Mouse (Mus musculus): ENCODE data around the gene Cabp2. TPM values are rescaled to one million over a fixed set of nuclear protein-coding genes. Genes with fewer than 3 reads are reported as not detected.

Cabp2 gene
- polyA plus RNA-seq, 1 experiment from 2014 or later = 2.1 TPM

DNA sequence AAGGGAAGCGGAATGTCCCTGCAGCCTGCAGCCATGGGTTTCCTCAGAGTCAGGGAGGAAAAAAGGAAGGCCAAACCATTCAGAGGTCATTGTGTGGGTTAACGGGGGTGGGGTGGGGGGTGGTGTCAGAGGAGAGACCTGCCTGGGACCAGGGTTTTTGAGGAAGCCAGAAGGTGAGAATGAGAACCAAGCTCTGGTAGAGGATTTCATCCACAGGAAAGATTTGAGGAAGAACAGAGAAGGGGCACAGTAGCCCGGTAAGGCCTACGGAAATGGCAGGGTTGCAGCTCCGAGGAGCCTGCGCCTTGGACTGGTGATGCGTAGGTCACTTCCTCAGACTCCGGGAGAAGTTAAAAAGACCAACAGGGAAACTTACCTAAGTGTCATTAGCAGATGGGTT, 10.6 kb upstream of the Cabp2 start:
- 84% methylated on average over 8 of the region's 8 CpGs for WGBS
- Histone ChIP-seq H3K27ac (ENCODE audit: low read length) (no peak overlapping the region), H3K9me3 (ENCODE audit: control insufficient read depth, low read length) (no peaks in the 10 kb centered on the region), H3K4me1 (ENCODE audit: control insufficient read depth, insufficient read depth, low read length) (peaks cover 8% of the 10 kb centered on the region; the same call in 1 of the 2 replicates), H3K9ac (ENCODE audit: low read depth, low read length) (no peak overlapping the region), H3K4me3 (ENCODE audit: low read length) (no peak overlapping the region), H3K36me3 (ENCODE audit: control insufficient read depth, insufficient read depth, low read length) (no peaks in the 10 kb centered on the region), H3K4me2 (ENCODE audit: low read depth, low read length) (no peak overlapping the region), H3K27me3 (replicated peaks; ENCODE audit: control insufficient read depth, insufficient read depth, low read length) (no peaks in the 10 kb centered on the region)
- ATAC-seq = no peak

DNA sequence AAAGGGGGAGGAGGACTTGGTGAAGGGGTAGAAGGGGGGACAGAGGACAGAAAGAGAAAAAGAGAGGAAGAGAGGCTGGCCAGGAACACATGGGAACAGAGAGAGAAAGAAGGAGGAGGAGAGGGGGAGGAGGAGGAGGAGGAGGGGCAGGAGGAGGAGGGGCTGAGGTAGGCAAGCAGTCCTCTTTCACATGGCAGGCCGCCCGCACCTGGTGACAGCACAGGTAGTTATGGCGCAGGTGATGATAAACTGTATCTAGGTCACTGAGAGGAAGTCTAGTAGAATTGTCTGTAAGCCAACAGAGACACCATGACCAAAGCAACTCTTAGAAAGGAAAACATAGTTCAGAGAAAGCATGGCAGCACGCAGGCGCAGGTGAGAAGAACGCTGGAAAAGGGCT, 10.0 kb upstream of the Cabp2 start:
- Histone ChIP-seq H3K9ac (ENCODE audit: low read depth, low read length) (no peak overlapping the region), H3K4me1 (ENCODE audit: control insufficient read depth, insufficient read depth, low read length) (peaks cover 8% of the 10 kb centered on the region; the same call in 1 of the 2 replicates), H3K36me3 (ENCODE audit: control insufficient read depth, insufficient read depth, low read length) (no peaks in the 10 kb centered on the region), H3K4me2 (ENCODE audit: low read depth, low read length) (no peak overlapping the region), H3K27me3 (replicated peaks; ENCODE audit: control insufficient read depth, insufficient read depth, low read length) (no peaks in the 10 kb centered on the region), H3K9me3 (ENCODE audit: control insufficient read depth, low read length) (no peaks in the 10 kb centered on the region), H3K27ac (ENCODE audit: low read length) (no peak overlapping the region), H3K4me3 (ENCODE audit: low read length) (no peak overlapping the region)
- 91% methylated on average over 6 of the region's 6 CpGs for WGBS
- no peak for ATAC-seq

DNA sequence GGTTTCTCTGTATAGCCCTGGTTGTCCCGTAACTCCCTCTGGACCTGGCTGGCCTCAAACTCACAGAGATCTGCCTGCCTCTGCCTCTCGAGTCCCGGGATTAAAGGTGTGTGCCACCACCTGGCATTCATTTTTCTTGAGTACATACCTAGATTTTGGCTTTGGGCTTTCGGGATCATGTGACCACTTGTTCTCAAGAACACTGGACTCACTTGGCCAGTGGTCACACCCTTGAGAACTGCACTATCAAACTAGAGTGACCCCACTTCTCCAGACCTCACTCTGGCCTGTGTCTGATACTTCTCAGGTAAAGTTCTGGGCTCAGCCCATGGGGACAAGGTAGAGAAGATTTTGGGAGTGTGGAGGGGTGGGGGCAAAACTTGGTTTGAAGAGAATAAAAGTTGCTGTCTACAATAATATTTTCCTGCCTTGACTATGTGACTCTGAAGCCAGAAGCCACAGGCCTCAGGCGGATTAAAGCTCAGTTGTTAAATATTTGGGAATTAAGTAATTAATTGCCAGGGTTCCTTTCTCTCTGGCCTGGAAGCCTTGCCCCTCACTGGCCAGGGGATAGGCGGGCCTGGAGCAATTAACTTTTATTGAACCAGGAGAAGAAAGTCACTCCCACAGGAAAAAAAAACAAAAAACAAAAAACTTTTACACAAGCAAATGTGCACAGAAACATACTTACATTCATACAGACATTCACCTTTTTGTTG, 8.5 kb upstream of the Cabp2 start:
- Histone ChIP-seq H3K27me3 (replicated peaks; ENCODE audit: control insufficient read depth, insufficient read depth, low read length) (no peaks in the 10 kb centered on the region), H3K9me3 (ENCODE audit: control insufficient read depth, low read length) (no peaks in the 10 kb centered on the region), H3K4me1 (ENCODE audit: control insufficient read depth, insufficient read depth, low read length) (peaks cover 8% of the 10 kb centered on the region; the same call in 1 of the 2 replicates), H3K4me3 (ENCODE audit: low read length) (no peak overlapping the region), H3K9ac (ENCODE audit: low read depth, low read length) (no peak overlapping the region), H3K27ac (ENCODE audit: low read length) (no peak overlapping the region), H3K4me2 (ENCODE audit: low read depth, low read length) (no peak overlapping the region), H3K36me3 (ENCODE audit: control insufficient read depth, insufficient read depth, low read length) (no peaks in the 10 kb centered on the region)
- WGBS = 73% methylated on average over 6 of the region's 6 CpGs
- ATAC-seq = no peak

DNA sequence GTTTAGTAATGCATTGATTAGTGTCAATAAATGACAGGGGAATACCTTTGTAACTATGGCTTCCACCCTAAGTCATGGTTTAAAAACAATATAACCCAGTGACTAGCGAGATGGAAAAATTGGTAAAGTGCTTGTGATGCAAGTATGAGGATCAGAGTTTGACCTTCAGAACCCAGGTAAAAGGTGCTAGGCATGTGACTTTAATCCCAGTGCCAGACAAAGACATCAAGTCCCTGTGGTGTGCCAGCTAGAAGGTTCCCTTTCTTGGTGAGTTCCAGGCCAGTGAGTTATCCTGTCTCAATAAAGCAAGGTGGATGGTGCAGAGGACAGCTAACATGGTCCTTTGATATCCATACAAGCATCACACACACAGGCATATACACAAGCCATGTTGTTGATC, 5.8 kb upstream of the Cabp2 start:
- WGBS = 92% methylated on average over 1 of the region's 1 CpGs

DNA sequence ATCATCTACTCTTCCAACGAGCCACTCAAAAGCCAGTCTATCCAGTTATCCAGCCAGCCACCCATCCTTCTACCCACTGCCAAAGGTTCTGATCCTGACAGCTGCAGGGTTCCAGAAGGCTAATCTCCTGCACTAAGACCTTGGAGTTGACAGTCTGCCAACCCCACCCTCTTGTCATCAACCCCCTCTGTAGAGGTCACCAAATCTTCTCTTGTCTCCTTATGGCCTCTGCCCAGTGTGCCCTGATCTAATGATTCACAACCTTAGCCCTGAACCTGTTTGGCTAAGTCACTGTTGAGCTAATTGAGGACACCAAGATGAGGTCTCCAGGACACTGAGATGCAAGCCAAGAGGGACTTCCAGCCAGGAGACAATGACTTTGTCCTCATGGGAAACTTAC, 1.8 kb upstream of the Cabp2 start:
- Histone ChIP-seq H3K4me2 (ENCODE audit: low read depth, low read length) (no peak overlapping the region), H3K4me3 (ENCODE audit: low read length) (no peak overlapping the region), H3K27me3 (replicated peaks; ENCODE audit: control insufficient read depth, insufficient read depth, low read length) (no peaks in the 10 kb centered on the region), H3K4me1 (ENCODE audit: control insufficient read depth, insufficient read depth, low read length) (no peaks in the 10 kb centered on the region), H3K9me3 (ENCODE audit: control insufficient read depth, low read length) (no peaks in the 10 kb centered on the region), H3K27ac (ENCODE audit: low read length) (no peak overlapping the region), H3K36me3 (ENCODE audit: control insufficient read depth, insufficient read depth, low read length) (no peaks in the 10 kb centered on the region), H3K9ac (ENCODE audit: low read depth, low read length) (no peak overlapping the region)
- ATAC-seq = no peak
- 76% methylated on average over 1 of the region's 1 CpGs for WGBS

More for the DNA sequence above, 5.8 kb upstream of the Cabp2 start:
- Histone ChIP-seq H3K36me3 (ENCODE audit: control insufficient read depth, insufficient read depth, low read length) (no peaks in the 10 kb centered on the region), H3K9ac (ENCODE audit: low read depth, low read length) (no peak overlapping the region), H3K27me3 (replicated peaks; ENCODE audit: control insufficient read depth, insufficient read depth, low read length) (no peaks in the 10 kb centered on the region), H3K27ac (ENCODE audit: low read length) (no peak overlapping the region), H3K4me1 (ENCODE audit: control insufficient read depth, insufficient read depth, low read length) (peaks cover 5% of the 10 kb centered on the region; the same call in 1 of the 2 replicates), H3K9me3 (ENCODE audit: control insufficient read depth, low read length) (no peaks in the 10 kb centered on the region), H3K4me3 (ENCODE audit: low read length) (no peak overlapping the region), H3K4me2 (ENCODE audit: low read depth, low read length) (no peak overlapping the region)
- no peak for ATAC-seq

DNA sequence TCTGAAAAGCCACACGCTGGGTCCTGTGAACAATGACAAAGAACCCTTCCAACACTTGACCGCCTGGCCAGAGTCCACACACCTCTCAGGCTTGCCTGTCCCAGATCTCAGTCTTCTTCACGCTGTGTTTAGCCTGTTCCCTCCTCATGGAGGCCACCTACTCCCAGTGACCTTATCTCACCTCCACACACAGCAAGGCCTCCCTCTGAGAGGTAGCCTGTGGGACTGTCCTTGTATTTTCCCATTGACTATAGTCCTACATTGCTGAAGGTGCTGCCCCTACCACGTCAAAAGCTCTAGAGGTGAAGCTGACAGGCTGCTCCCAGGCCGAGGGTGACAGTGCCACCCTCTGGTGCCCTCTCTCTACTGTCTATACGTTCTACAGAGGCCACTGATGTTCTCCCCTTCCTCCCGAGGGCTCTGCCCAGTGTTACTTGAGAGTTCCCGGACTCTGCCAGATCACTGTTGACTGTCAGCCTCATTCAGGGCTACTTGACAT, 818 bp upstream of the Cabp2 start:
- no peak overlapping the region for H3K4me3 ChIP-seq (ENCODE audit: low read length)
- H3K36me3 ChIP-seq (ENCODE audit: control insufficient read depth, insufficient read depth, low read length) = no peaks in the 10 kb centered on the region
- no peak overlapping the region for H3K4me2 ChIP-seq (ENCODE audit: low read depth, low read length)
- no peaks in the 10 kb centered on the region for H3K4me1 ChIP-seq (ENCODE audit: control insufficient read depth, insufficient read depth, low read length)
- peak; percentile 33; the same call in 1 of the 2 replicates for ATAC-seq
- no peaks in the 10 kb centered on the region for H3K27me3 ChIP-seq (replicated peaks; ENCODE audit: control insufficient read depth, insufficient read depth, low read length)
- 69% methylated on average over 8 of the region's 8 CpGs for WGBS
- no peaks in the 10 kb centered on the region for H3K9me3 ChIP-seq (ENCODE audit: control insufficient read depth, low read length)
- no peak overlapping the region for H3K9ac ChIP-seq (ENCODE audit: low read depth, low read length)
- no peak overlapping the region for H3K27ac ChIP-seq (ENCODE audit: low read length)

DNA sequence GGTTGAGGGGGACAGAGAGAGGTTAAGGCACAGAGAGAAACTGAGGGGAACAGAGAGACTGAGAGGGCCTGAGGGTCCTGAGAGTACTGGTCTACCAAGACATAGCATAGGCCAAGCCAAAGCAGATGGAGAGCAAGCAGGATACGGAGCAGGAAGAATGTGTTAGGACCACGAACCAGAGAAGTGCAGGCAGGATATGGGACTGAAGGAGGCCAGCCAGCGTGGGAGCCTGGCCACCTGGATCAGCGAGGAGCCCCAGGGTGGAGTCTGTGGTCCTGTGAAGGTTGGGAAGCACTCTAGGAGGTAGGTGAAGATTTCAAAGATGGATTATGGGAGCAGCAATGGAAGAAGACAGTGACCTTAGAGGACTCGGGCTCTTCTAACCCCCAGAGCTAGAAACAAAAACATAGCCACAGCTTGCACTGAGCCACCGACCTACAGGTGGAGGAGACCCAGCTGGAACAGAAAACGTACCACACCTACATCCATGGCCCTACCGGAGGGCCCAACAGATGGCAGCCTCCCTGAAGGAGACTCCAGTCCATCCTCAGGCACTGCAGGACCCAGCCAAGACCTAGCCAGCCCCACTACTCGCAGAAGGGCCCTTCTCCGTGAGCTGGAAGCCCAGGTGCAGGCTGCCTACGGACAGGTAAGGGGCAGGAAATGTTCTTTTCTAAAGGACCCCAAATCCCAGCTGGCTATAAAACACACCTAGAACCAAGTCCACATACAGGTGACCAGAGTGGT, 1.0 kb downstream of the Cabp2 start:
- Histone ChIP-seq H3K9me3 (ENCODE audit: control insufficient read depth, low read length) (no peaks in the 10 kb centered on the region), H3K4me1 (ENCODE audit: control insufficient read depth, insufficient read depth, low read length) (no peaks in the 10 kb centered on the region), H3K4me3 (ENCODE audit: low read length) (no peak overlapping the region), H3K36me3 (ENCODE audit: control insufficient read depth, insufficient read depth, low read length) (no peaks in the 10 kb centered on the region), H3K4me2 (ENCODE audit: low read depth, low read length) (no peak overlapping the region), H3K9ac (ENCODE audit: low read depth, low read length) (no peak overlapping the region), H3K27me3 (replicated peaks; ENCODE audit: control insufficient read depth, insufficient read depth, low read length) (no peaks in the 10 kb centered on the region), H3K27ac (ENCODE audit: low read length) (no peak overlapping the region)
- WGBS = 75% methylated on average over 11 of the region's 11 CpGs
- no peak for ATAC-seq

DNA sequence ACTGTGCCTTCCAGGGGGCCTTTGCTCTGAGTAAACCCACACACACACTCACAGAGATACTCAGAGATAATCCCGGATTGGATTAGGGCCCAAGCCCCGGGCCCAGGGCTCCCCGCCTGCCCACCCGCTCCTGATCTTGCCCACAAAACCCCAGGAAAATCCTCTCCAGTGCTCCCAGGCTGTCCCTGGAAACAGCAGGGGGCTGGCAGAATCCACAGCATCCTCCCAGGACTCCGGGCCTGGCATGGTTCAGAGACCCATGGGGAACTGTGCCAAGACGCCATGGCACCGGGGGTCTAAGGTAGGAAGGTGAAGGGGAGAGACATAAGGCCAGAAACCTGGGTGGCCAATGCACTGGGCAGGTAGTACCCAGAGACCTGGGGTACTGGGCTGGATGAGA, 1.9 kb downstream of the Cabp2 start:
- H3K36me3 ChIP-seq (ENCODE audit: control insufficient read depth, insufficient read depth, low read length) = no peaks in the 10 kb centered on the region

DNA sequence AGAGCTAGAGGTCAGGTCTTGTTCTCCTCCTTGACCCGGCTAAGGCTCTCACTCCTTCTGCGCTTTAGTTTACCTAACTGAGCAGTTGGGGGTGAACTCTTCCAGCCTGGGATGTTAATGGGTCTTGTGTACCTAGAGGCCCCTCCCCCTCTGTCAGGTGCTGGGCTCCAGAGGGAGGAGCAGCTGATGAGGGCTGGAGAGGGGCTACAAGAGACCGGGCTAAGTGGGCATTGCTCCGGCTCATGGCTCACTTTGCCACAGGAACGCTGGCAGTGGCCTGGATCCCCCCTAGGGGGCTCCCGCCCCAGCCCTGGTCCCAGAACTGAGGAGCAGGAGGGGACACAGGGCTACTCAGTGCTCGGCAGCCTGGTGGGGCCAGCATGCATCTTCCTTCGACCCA, 2.4 kb downstream of the Cabp2 start:
- WGBS = 33% methylated on average over 8 of the region's 8 CpGs
- H3K9me3 ChIP-seq (ENCODE audit: control insufficient read depth, low read length) = no peaks in the 10 kb centered on the region
- no peak overlapping the region for H3K4me3 ChIP-seq (ENCODE audit: low read length)
- no peaks in the 10 kb centered on the region for H3K36me3 ChIP-seq (ENCODE audit: control insufficient read depth, insufficient read depth, low read length)
- H3K27ac ChIP-seq (ENCODE audit: low read length) = no peak overlapping the region
- no peak for ATAC-seq
- H3K4me1 ChIP-seq (ENCODE audit: control insufficient read depth, insufficient read depth, low read length) = no peaks in the 10 kb centered on the region
- no peaks in the 10 kb centered on the region for H3K27me3 ChIP-seq (replicated peaks; ENCODE audit: control insufficient read depth, insufficient read depth, low read length)
- no peak overlapping the region; the same call in 1 of the 2 replicates for H3K9ac ChIP-seq (ENCODE audit: low read depth, low read length)
- no peak overlapping the region for H3K4me2 ChIP-seq (ENCODE audit: low read depth, low read length)

More for the DNA sequence above, 1.9 kb downstream of the Cabp2 start:
- H3K27ac ChIP-seq (ENCODE audit: low read length) = no peak overlapping the region
- H3K27me3 ChIP-seq (replicated peaks; ENCODE audit: control insufficient read depth, insufficient read depth, low read length) = no peaks in the 10 kb centered on the region
- ATAC-seq = no peak
- H3K4me1 ChIP-seq (ENCODE audit: control insufficient read depth, insufficient read depth, low read length) = no peaks in the 10 kb centered on the region
- H3K4me2 ChIP-seq (ENCODE audit: low read depth, low read length) = no peak overlapping the region
- H3K9me3 ChIP-seq (ENCODE audit: control insufficient read depth, low read length) = no peaks in the 10 kb centered on the region
- no peak overlapping the region for H3K4me3 ChIP-seq (ENCODE audit: low read length)
- WGBS = 83% methylated on average over 7 of the region's 7 CpGs
- H3K9ac ChIP-seq (ENCODE audit: low read depth, low read length) = no peak overlapping the region

Measured in intestine, embryonic 16.5 days (tissue).